Mouse (Mus musculus): ENCODE measurements at regions not wholly inside any gene's neighbourhood (a gene's known extent, or its start where the extent isn't known, plus 50 kb on each side); places are given as distances from the start of the nearest gene placed in this dataset.

DNA sequence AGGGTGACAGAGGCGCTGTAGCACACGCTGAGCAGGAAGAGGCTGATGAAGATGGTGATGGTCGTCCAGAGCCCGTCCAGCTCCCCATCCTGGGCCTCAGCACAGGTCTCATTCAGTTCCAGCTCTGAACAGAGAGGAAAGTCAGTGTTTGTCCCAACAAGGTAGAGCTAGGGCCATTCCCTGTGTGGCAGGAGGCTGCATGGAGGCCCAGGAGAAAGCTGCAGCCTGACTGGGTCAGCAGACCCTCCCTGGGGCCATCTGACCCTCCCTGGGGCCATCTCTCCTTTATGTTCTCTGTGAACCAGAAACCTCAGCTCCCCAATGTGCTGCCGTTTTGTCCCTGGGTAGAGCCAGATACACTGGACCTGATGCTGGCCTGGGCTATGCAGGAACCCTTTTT is 131.2 kb upstream of the Adam6b start:
- Histone ChIP-seq H3K4me1 (ENCODE audit: control insufficient read depth, insufficient read depth, low read length) (no peaks in the 10 kb centered on the region), H3K4me3 (ENCODE audit: insufficient read depth, low read depth, low read length) (no peak overlapping the region), H3K27ac (ENCODE audit: insufficient read depth, low read depth, low read length) (no peak overlapping the region)
- WGBS: 80% methylated on average over 5 of the region's 5 CpGs
- TF ChIP-seq CTCF (IDR thresholded peaks at IDR 0.05; ENCODE audit: insufficient read depth, low read depth, low read length): no peak
- TF ChIP-seq POLR2A (IDR thresholded peaks at IDR 0.05; ENCODE audit: insufficient read depth, low read depth, low read length): no peak

DNA sequence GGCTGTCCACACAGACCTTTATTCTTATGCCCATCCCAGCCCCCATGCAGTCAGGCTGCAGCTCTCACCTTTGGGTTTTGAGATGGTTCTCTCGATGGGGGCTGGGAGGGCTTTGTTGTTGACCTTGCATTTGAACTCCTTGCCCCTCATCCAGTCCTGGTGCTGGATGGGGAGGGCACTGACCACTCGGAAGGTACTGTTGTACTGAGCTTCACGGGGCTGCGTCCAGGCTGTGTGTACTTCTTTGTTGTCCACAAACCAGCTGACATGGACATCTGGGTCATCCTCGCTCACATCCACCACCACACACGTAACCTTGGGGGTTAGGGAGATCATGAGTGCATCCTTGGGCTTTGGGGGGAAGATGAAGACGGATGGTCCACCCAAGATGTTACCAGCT is 129.3 kb upstream of the Adam6b start:
- TF ChIP-seq CTCF (IDR thresholded peaks at IDR 0.05; ENCODE audit: insufficient read depth, low read depth, low read length): no peak
- TF ChIP-seq POLR2A (IDR thresholded peaks at IDR 0.05; ENCODE audit: insufficient read depth, low read depth, low read length): no peak
- H3K27ac ChIP-seq (ENCODE audit: insufficient read depth, low read depth, low read length): no peak overlapping the region
- 85% methylated on average over 7 of the region's 7 CpGs for WGBS
- no peaks in the 10 kb centered on the region for H3K4me1 ChIP-seq (ENCODE audit: control insufficient read depth, insufficient read depth, low read length)
- H3K4me3 ChIP-seq (ENCODE audit: insufficient read depth, low read depth, low read length): no peak overlapping the region

DNA sequence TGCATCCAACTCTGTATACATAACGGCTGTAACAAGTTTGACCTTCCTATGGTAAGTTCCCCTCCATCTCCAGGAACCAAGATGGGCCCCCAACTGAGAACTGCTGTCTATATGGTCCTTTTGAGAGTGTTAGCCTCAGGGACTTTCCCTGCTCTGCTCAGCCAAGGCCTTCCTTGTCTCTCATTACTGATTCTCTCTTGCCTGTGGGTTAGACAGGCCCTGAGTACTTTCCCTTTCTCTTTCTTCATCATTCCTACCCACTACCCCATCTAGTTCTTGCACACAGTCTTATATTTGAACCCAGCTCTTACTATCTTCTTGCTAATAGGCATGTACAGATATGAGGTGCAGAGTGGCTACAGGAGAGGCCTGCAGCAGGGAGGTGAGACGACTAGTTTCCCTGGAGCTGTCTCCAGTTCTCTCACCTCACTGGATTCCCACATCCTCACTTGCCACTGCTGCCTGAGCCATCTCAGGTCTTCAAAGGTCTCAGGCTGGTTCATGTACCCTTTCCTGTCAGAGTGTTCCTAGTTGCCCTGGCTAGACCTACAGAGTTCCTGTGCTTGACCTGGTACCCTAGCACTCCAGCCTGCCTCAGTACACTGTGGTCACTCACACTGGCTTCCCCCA is 126.8 kb upstream of the Adam6b start:
- Histone ChIP-seq H3K4me3 (ENCODE audit: insufficient read depth, low read depth, low read length) (no peak overlapping the region), H3K4me1 (ENCODE audit: control insufficient read depth, insufficient read depth, low read length) (no peaks in the 10 kb centered on the region), H3K27ac (ENCODE audit: insufficient read depth, low read depth, low read length) (no peak overlapping the region)
- TF ChIP-seq POLR2A (IDR thresholded peaks at IDR 0.05; ENCODE audit: insufficient read depth, low read depth, low read length) (no peak), CTCF (IDR thresholded peaks at IDR 0.05; ENCODE audit: insufficient read depth, low read depth, low read length) (no peak)
- 60% methylated on average over 2 of the region's 2 CpGs for WGBS

DNA sequence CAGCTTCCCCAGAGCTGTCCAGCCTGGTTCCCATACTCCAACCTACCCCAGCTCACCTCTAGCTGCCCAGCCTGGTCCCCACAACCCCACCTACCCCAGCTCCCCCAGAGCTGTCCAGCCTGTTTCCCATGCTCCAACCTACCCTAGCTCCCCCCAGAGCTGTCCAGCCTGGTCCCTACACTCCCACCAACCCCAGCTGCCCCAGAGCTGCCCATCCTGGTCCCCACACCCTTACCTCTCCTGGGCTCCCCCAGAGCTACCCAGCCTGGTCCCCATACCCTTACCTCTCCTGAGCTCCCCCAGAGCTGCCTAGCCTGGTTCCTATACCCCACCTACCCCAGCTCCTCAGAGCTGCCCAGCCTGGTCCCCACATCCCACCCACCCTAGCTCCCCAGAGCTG is 125.3 kb upstream of the Adam6b start:
- TF ChIP-seq POLR2A (IDR thresholded peaks at IDR 0.05; ENCODE audit: insufficient read depth, low read depth, low read length) (no peak), CTCF (IDR thresholded peaks at IDR 0.05; ENCODE audit: insufficient read depth, low read depth, low read length) (no peak)
- H3K27ac ChIP-seq (ENCODE audit: insufficient read depth, low read depth, low read length): no peak overlapping the region
- H3K4me3 ChIP-seq (ENCODE audit: insufficient read depth, low read depth, low read length): no peak overlapping the region
- no peaks in the 10 kb centered on the region for H3K4me1 ChIP-seq (ENCODE audit: control insufficient read depth, insufficient read depth, low read length)

DNA sequence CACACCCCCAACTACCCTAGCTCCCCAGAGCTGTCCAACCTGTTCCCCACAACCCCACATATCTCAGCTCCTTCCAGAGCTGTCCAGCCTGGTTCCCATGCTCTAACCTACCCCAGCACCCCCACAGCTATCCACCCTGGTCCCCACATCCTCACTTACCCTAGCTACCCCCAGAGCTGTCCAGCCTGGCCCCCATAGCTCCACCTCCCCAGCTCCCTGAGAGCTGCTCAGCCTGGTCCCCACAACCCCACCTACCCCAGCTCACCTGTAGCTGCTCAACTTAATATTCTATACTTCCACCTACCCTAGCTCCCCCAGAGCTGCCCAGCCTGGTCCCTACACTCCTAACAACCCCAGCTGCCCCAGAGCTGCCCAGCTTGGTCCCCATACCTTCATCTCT is 124.9 kb upstream of the Adam6b start:
- H3K4me1 ChIP-seq (ENCODE audit: control insufficient read depth, insufficient read depth, low read length): no peaks in the 10 kb centered on the region
- TF ChIP-seq CTCF (IDR thresholded peaks at IDR 0.05; ENCODE audit: insufficient read depth, low read depth, low read length) (no peak), POLR2A (IDR thresholded peaks at IDR 0.05; ENCODE audit: insufficient read depth, low read depth, low read length) (no peak)
- no peak overlapping the region for H3K27ac ChIP-seq (ENCODE audit: insufficient read depth, low read depth, low read length)
- no peak overlapping the region for H3K4me3 ChIP-seq (ENCODE audit: insufficient read depth, low read depth, low read length)

DNA sequence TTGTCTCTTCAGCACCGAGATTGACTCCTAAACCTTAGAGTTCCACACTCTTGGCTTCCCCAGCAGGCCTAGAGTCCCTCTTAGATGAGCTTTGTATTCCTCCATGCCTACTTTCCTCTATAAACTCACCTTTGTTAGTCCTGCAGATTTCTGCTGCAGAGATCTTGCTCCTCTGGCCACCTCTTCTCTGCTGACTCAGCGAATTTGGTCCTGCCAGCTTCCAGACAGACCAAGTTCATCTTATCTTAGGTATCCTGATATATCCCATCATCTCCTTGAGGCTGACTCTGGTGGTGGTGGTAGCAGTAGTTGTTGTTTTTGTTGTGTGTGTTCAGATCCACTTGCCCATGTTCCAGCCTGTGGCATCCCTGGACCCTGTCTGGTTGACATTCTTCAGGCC is 123.5 kb upstream of the Adam6b start:
- 49% methylated on average over 2 of the region's 2 CpGs for WGBS
- Histone ChIP-seq H3K27ac (ENCODE audit: insufficient read depth, low read depth, low read length) (no peak overlapping the region), H3K4me1 (ENCODE audit: control insufficient read depth, insufficient read depth, low read length) (no peaks in the 10 kb centered on the region), H3K4me3 (ENCODE audit: insufficient read depth, low read depth, low read length) (no peak overlapping the region)
- TF ChIP-seq CTCF (IDR thresholded peaks at IDR 0.05; ENCODE audit: insufficient read depth, low read depth, low read length): no peak
- TF ChIP-seq POLR2A (IDR thresholded peaks at IDR 0.05; ENCODE audit: insufficient read depth, low read depth, low read length): no peak

DNA sequence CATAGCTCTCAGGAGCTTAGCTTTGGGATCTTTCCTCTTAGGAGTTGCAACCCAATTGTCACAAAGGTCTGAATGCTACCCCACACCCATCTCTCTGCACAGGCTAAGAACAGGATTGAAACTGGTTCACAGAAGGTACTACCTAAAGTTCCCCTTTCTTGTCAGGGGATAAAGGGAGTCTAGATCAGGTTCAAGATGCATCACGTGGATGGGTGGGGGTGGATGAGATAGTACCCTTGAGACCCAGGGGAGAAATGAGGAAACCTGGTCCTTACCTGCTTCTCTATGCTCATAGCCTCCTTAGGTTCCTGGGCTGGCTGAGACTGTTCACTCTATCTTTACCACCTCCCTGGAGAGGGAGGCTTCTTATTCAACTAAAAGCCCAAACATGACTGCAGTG is 122.9 kb upstream of the Adam6b start:
- Histone ChIP-seq H3K4me1 (ENCODE audit: control insufficient read depth, insufficient read depth, low read length) (no peaks in the 10 kb centered on the region), H3K4me3 (ENCODE audit: insufficient read depth, low read depth, low read length) (no peak overlapping the region), H3K27ac (ENCODE audit: insufficient read depth, low read depth, low read length) (no peak overlapping the region)
- no peak for TF ChIP-seq CTCF (IDR thresholded peaks at IDR 0.05; ENCODE audit: insufficient read depth, low read depth, low read length)
- TF ChIP-seq POLR2A (IDR thresholded peaks at IDR 0.05; ENCODE audit: insufficient read depth, low read depth, low read length): no peak
- WGBS: 57% methylated on average over 1 of the region's 1 CpGs

DNA sequence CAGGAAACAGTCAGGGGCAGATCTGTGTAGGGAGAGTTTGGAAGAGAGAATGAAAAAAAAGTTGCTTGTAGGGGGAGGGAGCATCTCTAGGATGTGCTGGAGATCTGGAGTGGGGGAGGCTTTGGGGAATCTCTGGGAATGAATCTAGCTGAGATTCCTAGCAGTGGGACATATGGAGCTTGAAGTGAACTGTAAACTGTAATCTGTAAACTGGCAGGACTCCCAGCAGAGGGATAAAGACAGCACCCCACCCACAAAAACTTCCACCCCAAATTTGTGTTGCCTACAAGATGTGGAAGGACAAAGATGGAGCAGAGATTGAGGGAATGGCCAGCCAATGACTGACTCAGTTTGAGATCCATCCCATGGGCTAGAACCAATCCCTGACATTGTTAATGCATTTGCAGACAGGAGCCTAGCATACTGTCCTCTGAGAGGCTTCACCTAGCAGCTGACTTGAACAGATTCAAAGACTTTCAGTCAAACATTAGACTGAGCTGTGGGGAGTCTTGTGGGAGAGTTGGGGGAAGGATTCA is 87.7 kb upstream of the Adam6b start:
- no peak overlapping the region for H3K4me3 ChIP-seq (ENCODE audit: insufficient read depth, low read depth, low read length)
- no peak for TF ChIP-seq POLR2A (IDR thresholded peaks at IDR 0.05; ENCODE audit: insufficient read depth, low read depth, low read length)

DNA sequence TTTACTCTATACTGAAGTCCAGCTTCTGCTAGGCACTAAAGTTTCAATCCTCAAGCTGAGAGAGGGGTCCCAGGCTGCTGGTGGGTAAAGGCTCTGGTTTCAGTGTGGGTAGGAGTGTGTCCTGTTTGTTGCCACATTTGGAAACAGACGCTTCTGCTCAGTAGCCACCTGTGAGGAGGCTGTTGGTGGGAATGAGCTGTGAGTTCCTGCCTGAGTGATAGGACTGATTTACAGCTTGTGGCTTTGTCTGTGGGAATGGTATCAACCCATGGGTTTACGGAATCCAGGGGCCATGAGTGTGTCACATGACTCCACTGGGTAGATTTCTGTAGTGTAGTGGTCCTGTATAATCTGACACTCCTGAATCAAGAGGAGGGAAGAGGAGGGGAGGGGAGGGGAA is 86.5 kb upstream of the Adam6b start:
- no peak for TF ChIP-seq POLR2A (IDR thresholded peaks at IDR 0.05; ENCODE audit: insufficient read depth, low read depth, low read length)
- TF ChIP-seq CTCF (IDR thresholded peaks at IDR 0.05; ENCODE audit: insufficient read depth, low read depth, low read length): no peak
- no peaks in the 10 kb centered on the region for H3K4me1 ChIP-seq (ENCODE audit: control insufficient read depth, insufficient read depth, low read length)
- H3K4me3 ChIP-seq (ENCODE audit: insufficient read depth, low read depth, low read length): no peak overlapping the region
- H3K27ac ChIP-seq (ENCODE audit: insufficient read depth, low read depth, low read length): no peak overlapping the region
- WGBS: 62% methylated on average over 2 of the region's 2 CpGs

More for the DNA sequence above, 87.7 kb upstream of the Adam6b start:
- no peak overlapping the region for H3K27ac ChIP-seq (ENCODE audit: insufficient read depth, low read depth, low read length)
- H3K4me1 ChIP-seq (ENCODE audit: control insufficient read depth, insufficient read depth, low read length): no peaks in the 10 kb centered on the region

DNA sequence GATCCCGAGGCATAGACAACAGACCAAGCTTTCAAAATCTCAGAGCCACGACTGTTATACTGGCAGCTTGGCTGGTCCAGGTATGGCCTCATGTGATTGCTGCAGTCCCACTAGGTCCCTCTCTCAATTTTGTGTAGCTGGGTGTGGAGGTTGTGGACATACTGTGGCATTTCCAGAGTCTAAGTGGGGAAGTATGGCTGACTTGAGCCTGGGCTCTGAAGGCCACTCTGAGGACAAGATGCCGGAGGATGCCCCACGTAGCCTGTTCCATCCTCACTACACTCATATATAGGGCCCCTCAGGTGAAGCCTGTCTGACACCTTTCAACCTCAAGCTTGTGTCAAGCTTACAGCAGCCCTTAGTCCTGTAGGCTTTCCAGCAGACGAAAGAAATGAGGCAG is 78.2 kb upstream of the Adam6b start:
- no peak for TF ChIP-seq POLR2A (IDR thresholded peaks at IDR 0.05; ENCODE audit: insufficient read depth, low read depth, low read length)
- no peak for TF ChIP-seq CTCF (IDR thresholded peaks at IDR 0.05; ENCODE audit: insufficient read depth, low read depth, low read length)
- 83% methylated on average over 5 of the region's 5 CpGs for WGBS

More for the DNA sequence above, 78.2 kb upstream of the Adam6b start:
- H3K4me1 ChIP-seq (ENCODE audit: control insufficient read depth, insufficient read depth, low read length): no peaks in the 10 kb centered on the region
- H3K4me3 ChIP-seq (ENCODE audit: insufficient read depth, low read depth, low read length): no peak overlapping the region
- no peak overlapping the region for H3K27ac ChIP-seq (ENCODE audit: insufficient read depth, low read depth, low read length)
